Mouse (Mus musculus) liver, adult 2 months (tissue): ENCODE data around the gene Tmbim1. TPM values are rescaled to one million over a fixed set of nuclear protein-coding genes. Genes with fewer than 3 reads are reported as not detected.
A peak's percentile ranks its signal among the peaks of the same experiment; 100 is the strongest.

ENCODE experiments used
- DNase-seq: peaks from one replicate; pipeline ENCODE4 v3.0.0-alpha.2; 2011; ENCODE audit warnings: low read depth, low spot score; ENCODE audit errors: extremely low read depth
- H3K27ac ChIP-seq: fragments of 200-500 bp; replicated peaks from 2 replicates; pipeline ENCODE4 v1.5.1; 2012; ENCODE audit warnings: low read depth, mild to moderate bottlenecking, control low read depth, inconsistent platforms, low read length; ENCODE audit not compliant: insufficient read depth
- H3K27me3 ChIP-seq: fragments of 200-500 bp; 2 replicates; pipeline ENCODE4 v1.6.1; 2012; ENCODE audit warnings: mild to moderate bottlenecking, moderate library complexity, low read length, inconsistent platforms; ENCODE audit not compliant: control insufficient read depth, insufficient read depth
- H3K36me3 ChIP-seq: fragments of 200-500 bp; 2 replicates; pipeline ENCODE4 v1.6.1; 2012; ENCODE audit warnings: low read length, inconsistent platforms; ENCODE audit not compliant: control insufficient read depth, insufficient read depth
- H3K4me1 ChIP-seq: fragments of 200-500 bp; 2 replicates; pipeline ENCODE4 v1.6.1; 2011; ENCODE audit warnings: low read length; ENCODE audit not compliant: control insufficient read depth, insufficient read depth
- H3K4me3 ChIP-seq: fragments of 200-500 bp; 2 replicates; pipeline ENCODE4 v1.5.1; 2011; ENCODE audit warnings: low read depth, mild to moderate bottlenecking, control low read depth, low read length, moderate library complexity; ENCODE audit not compliant: insufficient read depth
- H3K79me2 ChIP-seq: fragments of 200-500 bp; 2 replicates; pipeline ENCODE4 v1.6.1; 2012; ENCODE audit warnings: inconsistent platforms, mild to moderate bottlenecking, low read length, moderate library complexity; ENCODE audit not compliant: control insufficient read depth, insufficient read depth
- H3K9ac ChIP-seq: fragments of 200-500 bp; 2 replicates; pipeline ENCODE4 v1.6.1; 2012; ENCODE audit warnings: low read depth, mild to moderate bottlenecking, control low read depth, inconsistent platforms, low read length
- CTCF ChIP-seq: fragments of 200-500 bp; IDR thresholded peaks from 2 replicates; pipeline ENCODE4 v1.5.1; 2011; ENCODE audit warnings: low read depth, low read length, control low read depth
- POLR2A ChIP-seq: fragments of 200-500 bp; IDR thresholded peaks from 2 replicates; pipeline ENCODE4 v1.6.1; 2011; ENCODE audit warnings: low read length, control low read depth; ENCODE audit not compliant: insufficient read depth; ENCODE audit errors: extremely low read depth
- WGBS: fragments of 180-500 bp; shearing (Covaris S2); methylation state at CpG from one replicate; pipeline ENCODE4 v1.1.7; 2018; 5-methylcytosine and 5-hydroxymethylcytosine counted together
- polyA plus RNA-seq: library from polyadenylated mRNA; depleted of rRNA; stranded (reverse); fragments of >200 nt; gene quantifications from 2 replicates; pipeline ENCODE4 v1.2.3, GENCODE M21; 2012
- total RNA-seq: library from RNA; depleted of rRNA; stranded (reverse); fragments of >200 nt; gene quantifications from 2 replicates; pipeline ENCODE4 v1.2.3, GENCODE M21; 2014

Tmbim1 gene
- total and polyA plus RNA-seq, 2 experiments: 26.1 to 101 TPM

DNA sequence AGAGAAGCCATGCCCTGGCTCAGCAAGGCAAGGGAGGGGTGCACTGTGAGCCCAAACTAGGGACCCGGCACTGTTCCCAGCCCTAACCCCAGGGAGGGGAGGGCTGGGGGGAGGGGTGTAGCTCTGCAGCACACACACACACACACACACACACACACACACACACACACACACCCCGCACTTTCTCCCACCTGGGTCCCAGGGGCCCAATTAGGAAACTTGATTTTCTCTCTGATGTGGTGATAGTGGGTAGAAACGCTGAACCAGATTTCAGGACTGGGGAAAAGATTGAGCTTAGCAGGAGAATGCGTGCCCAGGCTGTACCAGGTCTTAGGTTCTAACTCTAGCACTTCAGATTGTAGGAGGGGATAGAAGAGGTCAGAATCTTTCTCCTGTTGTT is 33.2 kb upstream of the Tmbim1 start:
- 74% methylated on average over 4 of the region's 4 CpGs for WGBS
- Histone ChIP-seq H3K36me3 (no peaks in the 10 kb centered on the region), H3K4me3 (no peak overlapping the region), H3K9ac (no peak overlapping the region), H3K27ac (no peak overlapping the region), H3K4me1 (peaks cover 54% of the 10 kb centered on the region), H3K79me2 (peaks cover 19% of the 10 kb centered on the region; the same call in 1 of the 2 replicates), H3K27me3 (no peaks in the 10 kb centered on the region)
- no peak for DNase-seq
- TF ChIP-seq CTCF (no peak), POLR2A (no peak)

- H3K36me3 ChIP-seq: no peaks in the 10 kb centered on the region
- H3K9ac ChIP-seq: no peak overlapping the region
- no peak overlapping the region for H3K4me3 ChIP-seq
- DNase-seq: no peak
- H3K79me2 ChIP-seq: peaks cover 17% of the 10 kb centered on the region; the same call in 1 of the 2 replicates
- H3K27me3 ChIP-seq: no peaks in the 10 kb centered on the region
- H3K4me1 ChIP-seq: peaks cover 52% of the 10 kb centered on the region
- peak overlapping the region; percentile 29; the same call in 1 of the 2 replicates for H3K27ac ChIP-seq
- no peak for TF ChIP-seq CTCF
- TF ChIP-seq POLR2A: no peak
- 71% methylated on average over 5 of the region's 5 CpGs for WGBS
Observed at GRCm38 (mm10) chr1:74338013-74338412, 32.6 kb upstream of the Tmbim1 start.

GRCm38 (mm10) chr1:74337241-74337771 is 31.9 kb upstream of the Tmbim1 start:
- Histone ChIP-seq H3K79me2 (peaks cover 16% of the 10 kb centered on the region; the same call in 1 of the 2 replicates), H3K4me3 (no peak overlapping the region), H3K36me3 (no peaks in the 10 kb centered on the region), H3K9ac (no peak overlapping the region), H3K27ac (peak overlapping the region; percentile 38), H3K4me1 (peaks cover 49% of the 10 kb centered on the region), H3K27me3 (no peaks in the 10 kb centered on the region)
- no peak for TF ChIP-seq POLR2A
- no peak for TF ChIP-seq CTCF
- WGBS: 70% methylated on average over 3 of the region's 3 CpGs
- peak; percentile 46 for DNase-seq

DNA sequence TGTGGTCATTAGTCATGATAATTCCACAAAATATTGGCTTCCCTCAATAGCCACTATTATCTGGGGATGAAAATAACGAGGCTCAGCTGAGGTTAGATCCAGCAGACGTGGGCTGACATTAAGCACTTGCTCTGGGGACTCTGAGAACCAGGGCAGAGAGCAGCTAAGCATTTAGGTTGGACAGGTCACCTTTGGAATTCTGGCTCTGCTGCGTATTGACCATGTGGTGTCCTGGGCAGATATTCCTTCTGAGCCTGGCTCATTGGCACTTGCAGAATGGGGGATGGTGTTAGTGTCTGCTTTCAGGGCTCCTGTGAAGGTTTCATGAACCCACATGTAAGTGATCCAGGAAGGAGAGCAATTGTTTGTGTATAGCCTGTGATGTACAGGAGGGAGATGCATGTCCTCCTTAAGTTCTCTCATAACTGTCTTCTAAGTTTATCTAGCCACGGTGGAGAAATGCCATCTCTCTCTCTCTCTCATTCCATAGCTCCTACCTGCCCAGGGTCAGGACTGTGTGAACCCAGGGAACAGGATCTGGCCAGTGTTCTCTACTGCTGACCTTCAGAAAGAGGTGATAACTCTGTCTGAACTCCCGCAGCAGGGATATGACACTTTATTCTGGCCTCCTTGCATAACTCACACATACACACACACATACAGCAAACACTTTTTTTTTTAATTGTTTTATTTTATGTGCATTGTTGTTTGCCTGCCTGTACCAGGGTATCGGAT is 30.2 kb upstream of the Tmbim1 start:
- no peaks in the 10 kb centered on the region for H3K27me3 ChIP-seq
- no peak overlapping the region for H3K4me3 ChIP-seq
- no peak for TF ChIP-seq POLR2A
- no peak for TF ChIP-seq CTCF
- H3K4me1 ChIP-seq: peaks cover 49% of the 10 kb centered on the region
- H3K79me2 ChIP-seq: peaks cover 13% of the 10 kb centered on the region; the same call in 1 of the 2 replicates
- no peaks in the 10 kb centered on the region for H3K36me3 ChIP-seq
- WGBS: 27% methylated on average over 6 of the region's 6 CpGs
- DNase-seq: peak; percentile 98
- peak overlapping the region; percentile 67 for H3K27ac ChIP-seq
- H3K9ac ChIP-seq: no peak overlapping the region

DNA sequence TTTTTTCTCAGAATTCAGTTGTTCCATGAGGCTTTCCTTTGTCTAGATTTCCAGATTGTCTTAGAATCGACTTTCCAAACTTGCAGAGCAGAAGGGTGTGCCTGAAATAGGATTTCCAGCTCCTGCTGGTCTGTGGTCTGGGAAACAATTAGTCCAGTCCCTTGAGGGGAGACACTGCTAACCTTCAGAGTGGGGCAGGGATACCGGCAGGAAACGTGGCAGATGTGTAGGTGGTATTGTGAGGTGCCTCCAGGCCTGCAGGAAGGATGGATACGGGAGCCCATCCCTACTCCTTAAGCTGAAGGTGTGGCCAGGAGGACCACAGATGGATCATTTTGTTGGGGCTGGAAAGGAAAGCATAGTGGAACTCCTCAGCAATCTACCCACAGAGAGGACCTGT is 29.6 kb upstream of the Tmbim1 start:
- H3K27me3 ChIP-seq: no peaks in the 10 kb centered on the region
- H3K36me3 ChIP-seq: no peaks in the 10 kb centered on the region
- DNase-seq: no peak
- whole genome bisulfite sequencing: 45% methylated on average over 4 of the region's 4 CpGs
- H3K4me3 ChIP-seq: no peak overlapping the region
- peaks cover 13% of the 10 kb centered on the region; the same call in 1 of the 2 replicates for H3K79me2 ChIP-seq
- H3K4me1 ChIP-seq: peaks cover 48% of the 10 kb centered on the region
- TF ChIP-seq CTCF: no peak
- no peak for TF ChIP-seq POLR2A
- H3K27ac ChIP-seq: peak overlapping the region; percentile 67
- peak overlapping the region; percentile 14 for H3K9ac ChIP-seq

GRCm38 (mm10) chr1:74334607-74335006 is 29.2 kb upstream of the Tmbim1 start:
- peaks cover 43% of the 10 kb centered on the region for H3K4me1 ChIP-seq
- H3K79me2 ChIP-seq: peaks cover 13% of the 10 kb centered on the region; the same call in 1 of the 2 replicates
- no peaks in the 10 kb centered on the region for H3K27me3 ChIP-seq
- DNase-seq: peak; percentile 53
- H3K36me3 ChIP-seq: no peaks in the 10 kb centered on the region
- peak overlapping the region; percentile 73; the same call in 1 of the 2 replicates for H3K27ac ChIP-seq
- H3K9ac ChIP-seq: no peak overlapping the region
- no peak for TF ChIP-seq CTCF
- no peak for TF ChIP-seq POLR2A
- H3K4me3 ChIP-seq: no peak overlapping the region
- whole genome bisulfite sequencing: 27% methylated on average over 3 of the region's 3 CpGs
